Mouse (Mus musculus): ENCODE data around the gene Htr3a. TPM values are rescaled to one million over a fixed set of nuclear protein-coding genes. Genes with fewer than 3 reads are reported as not detected.

The Htr3a gene
- polyA plus RNA-seq, 1 experiment from 2014 or later = 1.3 TPM

DNA sequence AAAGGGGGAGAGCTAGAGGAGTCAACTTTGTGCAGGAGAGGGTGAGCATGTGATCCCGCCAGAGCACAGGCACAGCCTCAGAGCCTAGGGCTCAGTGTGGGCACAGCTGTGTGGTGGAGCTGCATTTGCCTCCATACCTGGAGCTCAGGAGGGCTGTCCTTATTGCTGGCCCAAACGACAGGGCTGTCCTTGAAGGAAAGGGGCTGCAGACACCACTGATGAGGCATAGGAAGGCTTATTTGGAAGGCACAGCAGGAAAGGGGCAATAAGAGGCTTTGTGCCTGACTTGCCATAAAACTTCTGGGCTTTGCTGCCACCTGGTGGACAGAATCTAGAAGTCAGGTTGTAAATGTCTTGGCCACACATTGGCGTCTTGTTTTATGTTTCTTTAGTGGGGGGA lies 16.9 kb downstream of the Htr3a start:
- Histone ChIP-seq H3K27ac (no peak overlapping the region), H3K4me1 (replicated peaks) (peaks cover 4% of the 10 kb centered on the region), H3K4me2 (no peak overlapping the region), H3K9me3 (no peaks in the 10 kb centered on the region), H3K27me3 (peaks cover 47% of the 10 kb centered on the region), H3K36me3 (no peaks in the 10 kb centered on the region), H3K4me3 (replicated peaks) (no peak overlapping the region), H3K9ac (replicated peaks) (no peak overlapping the region)
- ATAC-seq (ENCODE audit: insufficient number of reproducible peaks, insufficient read depth, low FRiP score, low TSS enrichment, low read depth) = no peak
- 25% methylated on average over 3 of the region's 3 CpGs for WGBS

DNA sequence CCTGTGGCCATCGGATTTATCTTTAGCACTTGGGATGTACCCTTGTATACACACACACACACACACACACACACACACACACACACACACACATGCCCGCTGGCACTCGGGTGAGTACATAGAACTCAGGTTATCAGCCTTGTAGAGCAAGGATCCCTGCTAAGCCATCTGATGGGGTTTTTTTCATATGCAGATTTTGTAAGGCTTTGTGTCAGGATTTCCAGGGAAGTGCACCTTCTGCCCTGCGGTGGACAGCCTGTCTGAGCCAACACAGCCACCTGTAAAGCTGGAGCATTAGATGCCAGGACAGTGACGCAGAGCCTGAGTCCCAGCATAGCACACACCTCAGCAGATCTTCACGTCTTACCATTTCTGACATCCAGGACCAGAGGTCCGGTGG lies 21.8 kb downstream of the Htr3a start:
- Histone ChIP-seq H3K4me3 (replicated peaks) (no peak overlapping the region), H3K36me3 (no peaks in the 10 kb centered on the region), H3K27ac (no peak overlapping the region), H3K9me3 (peaks cover 4% of the 10 kb centered on the region; the same call in 1 of the 2 replicates), H3K9ac (replicated peaks) (no peak overlapping the region), H3K4me1 (replicated peaks) (peaks cover 8% of the 10 kb centered on the region; the same call in 1 of the 2 replicates), H3K27me3 (peaks cover 30% of the 10 kb centered on the region), H3K4me2 (no peak overlapping the region)
- ATAC-seq (ENCODE audit: insufficient number of reproducible peaks, insufficient read depth, low FRiP score, low TSS enrichment, low read depth) = no peak
- WGBS = 82% methylated on average over 7 of the region's 7 CpGs

GRCm38 (mm10) chr9:48872896-48873295 lies 38.0 kb downstream of the Htr3a start:
- no peak for ATAC-seq (ENCODE audit: insufficient number of reproducible peaks, insufficient read depth, low FRiP score, low TSS enrichment, low read depth)
- no peak overlapping the region for H3K4me3 ChIP-seq (replicated peaks)
- H3K27me3 ChIP-seq = peaks cover 36% of the 10 kb centered on the region
- H3K9ac ChIP-seq (replicated peaks) = no peak overlapping the region
- H3K4me2 ChIP-seq = no peak overlapping the region
- WGBS = 61% methylated on average over 8 of the region's 8 CpGs
- H3K27ac ChIP-seq = no peak overlapping the region
- H3K36me3 ChIP-seq = no peaks in the 10 kb centered on the region
- H3K9me3 ChIP-seq = no peaks in the 10 kb centered on the region
- H3K4me1 ChIP-seq (replicated peaks) = no peaks in the 10 kb centered on the region

DNA sequence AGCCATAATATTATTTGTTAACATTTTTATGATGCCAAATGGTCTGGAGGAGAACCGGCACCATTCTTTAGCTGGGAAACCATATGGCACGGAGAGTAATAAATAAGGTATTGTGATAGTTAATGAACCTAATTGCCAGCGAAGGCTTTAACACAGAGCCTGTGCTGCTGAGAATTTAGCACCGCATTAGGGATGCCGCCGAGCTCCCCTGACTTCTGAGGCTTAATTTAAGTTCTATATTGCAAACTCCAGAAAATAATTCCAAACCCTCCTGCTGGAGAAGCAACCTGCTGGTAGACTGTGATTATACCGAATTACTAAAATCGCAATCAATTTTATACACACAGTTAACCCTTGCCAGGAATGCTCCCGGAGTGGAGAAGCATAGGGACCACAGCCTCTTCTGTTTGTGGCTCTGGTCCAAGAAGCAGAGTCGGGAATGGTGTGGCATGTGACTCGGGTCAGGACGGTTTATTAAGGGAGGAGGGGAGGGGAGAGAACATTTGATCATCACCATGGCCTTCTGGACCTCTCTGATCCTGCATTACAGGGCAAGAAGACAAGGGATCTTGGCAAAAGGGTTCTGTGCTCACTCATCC lies 44.3 kb downstream of the Htr3a start:
- WGBS = 29% methylated on average over 12 of the region's 12 CpGs
- no peak overlapping the region for H3K4me2 ChIP-seq
- H3K36me3 ChIP-seq = no peaks in the 10 kb centered on the region
- no peak overlapping the region for H3K27ac ChIP-seq
- no peak overlapping the region for H3K4me3 ChIP-seq (replicated peaks)
- no peak for ATAC-seq (ENCODE audit: insufficient number of reproducible peaks, insufficient read depth, low FRiP score, low TSS enrichment, low read depth)
- H3K9ac ChIP-seq (replicated peaks) = no peak overlapping the region
- peaks cover 68% of the 10 kb centered on the region for H3K27me3 ChIP-seq
- H3K9me3 ChIP-seq = no peaks in the 10 kb centered on the region
- peaks cover 13% of the 10 kb centered on the region for H3K4me1 ChIP-seq (replicated peaks)

DNA sequence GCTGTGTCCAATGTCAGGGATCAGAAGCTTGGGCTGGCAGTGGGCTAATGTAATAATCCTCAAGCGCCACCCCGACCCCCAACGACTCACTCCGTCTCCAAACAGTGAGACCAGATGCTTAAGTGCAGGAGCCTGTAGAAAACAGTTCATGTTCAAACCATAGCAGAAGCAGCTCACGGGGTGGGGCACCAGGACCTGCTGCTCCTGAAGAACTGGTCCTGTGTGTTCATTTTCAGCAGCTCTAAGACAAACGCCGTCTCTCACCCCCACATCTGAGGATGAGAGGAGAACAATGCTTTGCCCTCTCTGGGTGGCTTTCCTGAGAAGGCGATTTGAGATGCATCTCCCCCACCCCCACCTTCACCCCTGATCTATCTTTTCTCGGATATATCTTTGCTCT lies 45.7 kb downstream of the Htr3a start:
- Histone ChIP-seq H3K27me3 (peaks cover 71% of the 10 kb centered on the region), H3K36me3 (no peaks in the 10 kb centered on the region), H3K4me3 (replicated peaks) (no peak overlapping the region), H3K4me2 (no peak overlapping the region), H3K9ac (replicated peaks) (no peak overlapping the region), H3K9me3 (no peaks in the 10 kb centered on the region), H3K27ac (no peak overlapping the region), H3K4me1 (replicated peaks) (peaks cover 15% of the 10 kb centered on the region)
- WGBS = 44% methylated on average over 9 of the region's 9 CpGs
- ATAC-seq (ENCODE audit: insufficient number of reproducible peaks, insufficient read depth, low FRiP score, low TSS enrichment, low read depth) = no peak

DNA sequence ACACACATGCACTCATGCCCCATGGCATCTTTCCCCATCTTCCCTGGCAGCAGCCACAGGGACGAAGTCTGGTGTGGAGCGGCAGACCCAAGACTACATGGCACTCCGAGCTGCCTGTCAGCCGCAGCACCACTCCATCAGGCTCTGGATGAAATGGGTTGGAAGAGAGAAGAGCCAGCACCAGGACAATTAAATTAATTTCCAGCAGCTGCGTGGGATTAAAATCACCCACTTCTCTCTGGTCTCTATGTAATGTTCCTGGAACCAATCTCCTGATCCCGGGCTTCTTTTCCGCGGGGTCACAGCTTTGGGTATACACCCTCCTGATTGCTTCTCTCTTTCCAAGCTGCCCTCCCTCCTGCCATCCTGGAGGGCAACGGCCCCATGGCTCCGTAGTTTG lies 49.4 kb downstream of the Htr3a start:
- H3K4me2 ChIP-seq = no peak overlapping the region
- ATAC-seq (ENCODE audit: insufficient number of reproducible peaks, insufficient read depth, low FRiP score, low TSS enrichment, low read depth) = no peak
- no peak overlapping the region for H3K27ac ChIP-seq
- H3K36me3 ChIP-seq = no peaks in the 10 kb centered on the region
- peaks cover 68% of the 10 kb centered on the region for H3K27me3 ChIP-seq
- no peaks in the 10 kb centered on the region for H3K9me3 ChIP-seq
- H3K9ac ChIP-seq (replicated peaks) = no peak overlapping the region
- 81% methylated on average over 10 of the region's 10 CpGs for WGBS
- H3K4me1 ChIP-seq (replicated peaks) = peaks cover 9% of the 10 kb centered on the region
- no peak overlapping the region for H3K4me3 ChIP-seq (replicated peaks)

GRCm38 (mm10) chr9:48860526-48860845 lies 50.4 kb downstream of the Htr3a start:
- 2% methylated on average over 6 of the region's 6 CpGs for WGBS
- Histone ChIP-seq H3K36me3 (no peaks in the 10 kb centered on the region), H3K4me2 (no peak overlapping the region), H3K4me3 (replicated peaks) (no peak overlapping the region), H3K9ac (replicated peaks) (no peak overlapping the region), H3K4me1 (replicated peaks) (peaks cover 7% of the 10 kb centered on the region; the same call in 1 of the 2 replicates), H3K9me3 (no peaks in the 10 kb centered on the region), H3K27me3 (peaks cover 71% of the 10 kb centered on the region), H3K27ac (no peak overlapping the region)
- ATAC-seq (ENCODE audit: insufficient number of reproducible peaks, insufficient read depth, low FRiP score, low TSS enrichment, low read depth) = 0 out of 2 replicates have a peak, but pooled peaks have one; percentile 37

GRCm38 (mm10) chr9:48859828-48860525 lies 50.9 kb downstream of the Htr3a start:
- no peaks in the 10 kb centered on the region for H3K9me3 ChIP-seq
- H3K27me3 ChIP-seq = peaks cover 68% of the 10 kb centered on the region
- no peak overlapping the region for H3K4me3 ChIP-seq (replicated peaks)
- no peak for ATAC-seq (ENCODE audit: insufficient number of reproducible peaks, insufficient read depth, low FRiP score, low TSS enrichment, low read depth)
- peaks cover 7% of the 10 kb centered on the region; the same call in 1 of the 2 replicates for H3K4me1 ChIP-seq (replicated peaks)
- H3K9ac ChIP-seq (replicated peaks) = no peak overlapping the region
- 14% methylated on average over 10 of the region's 10 CpGs for WGBS
- no peaks in the 10 kb centered on the region for H3K36me3 ChIP-seq
- no peak overlapping the region for H3K27ac ChIP-seq
- H3K4me2 ChIP-seq = no peak overlapping the region

- Histone ChIP-seq H3K27ac (no peak overlapping the region), H3K4me1 (replicated peaks) (peaks cover 7% of the 10 kb centered on the region; the same call in 1 of the 2 replicates), H3K9ac (replicated peaks) (no peak overlapping the region), H3K9me3 (no peaks in the 10 kb centered on the region), H3K27me3 (peaks cover 66% of the 10 kb centered on the region), H3K36me3 (no peaks in the 10 kb centered on the region), H3K4me3 (replicated peaks) (no peak overlapping the region), H3K4me2 (no peak overlapping the region)
- WGBS = 80% methylated on average over 7 of the region's 7 CpGs
- ATAC-seq (ENCODE audit: insufficient number of reproducible peaks, insufficient read depth, low FRiP score, low TSS enrichment, low read depth) = no peak
Observed at GRCm38 (mm10) chr9:48857944-48858343, 53.0 kb downstream of the Htr3a start.

DNA sequence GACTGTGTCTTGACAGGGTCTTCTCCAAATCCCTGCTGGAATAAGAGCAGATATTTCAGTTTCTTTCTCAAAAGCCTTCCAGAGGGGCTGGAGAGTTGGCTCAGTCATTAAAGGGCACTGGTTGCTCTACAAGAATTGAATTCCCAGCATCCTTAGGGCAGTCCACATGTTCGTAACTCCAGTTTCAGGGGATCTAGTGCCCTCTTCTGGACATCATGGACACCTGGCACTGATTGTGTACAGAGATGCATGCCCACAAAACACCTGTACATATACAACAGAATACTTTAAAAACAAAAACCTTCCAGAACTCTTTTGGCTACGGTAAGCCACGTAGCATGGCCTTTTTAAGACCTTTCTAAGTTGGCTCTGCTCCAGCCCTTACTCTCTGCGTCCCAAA lies 54.7 kb downstream of the Htr3a start:
- ATAC-seq (ENCODE audit: insufficient number of reproducible peaks, insufficient read depth, low FRiP score, low TSS enrichment, low read depth) = no peak
- Histone ChIP-seq H3K36me3 (no peaks in the 10 kb centered on the region), H3K4me1 (replicated peaks) (peaks cover 7% of the 10 kb centered on the region; the same call in 1 of the 2 replicates), H3K27me3 (peaks cover 56% of the 10 kb centered on the region), H3K4me2 (no peak overlapping the region), H3K4me3 (replicated peaks) (no peak overlapping the region), H3K9ac (replicated peaks) (no peak overlapping the region), H3K9me3 (no peaks in the 10 kb centered on the region), H3K27ac (no peak overlapping the region)
- WGBS = 86% methylated on average over 4 of the region's 4 CpGs

- H3K27me3 ChIP-seq = peaks cover 26% of the 10 kb centered on the region
- no peak overlapping the region for H3K4me3 ChIP-seq (replicated peaks)
- H3K4me2 ChIP-seq = no peak overlapping the region
- H3K4me1 ChIP-seq (replicated peaks) = no peaks in the 10 kb centered on the region
- H3K27ac ChIP-seq = no peak overlapping the region
- no peaks in the 10 kb centered on the region for H3K9me3 ChIP-seq
- ATAC-seq (ENCODE audit: insufficient number of reproducible peaks, insufficient read depth, low FRiP score, low TSS enrichment, low read depth) = no peak
- WGBS = 86% methylated on average over 5 of the region's 5 CpGs
- H3K9ac ChIP-seq (replicated peaks) = no peak overlapping the region
- H3K36me3 ChIP-seq = no peaks in the 10 kb centered on the region
Observed at GRCm38 (mm10) chr9:48849531-48849930, 61.4 kb downstream of the Htr3a start.

Measured in limb, embryonic 12.5 days (tissue).